Comparison of ENCODE assay signal across 14 mouse cellular contexts in the genomic region with DNA sequence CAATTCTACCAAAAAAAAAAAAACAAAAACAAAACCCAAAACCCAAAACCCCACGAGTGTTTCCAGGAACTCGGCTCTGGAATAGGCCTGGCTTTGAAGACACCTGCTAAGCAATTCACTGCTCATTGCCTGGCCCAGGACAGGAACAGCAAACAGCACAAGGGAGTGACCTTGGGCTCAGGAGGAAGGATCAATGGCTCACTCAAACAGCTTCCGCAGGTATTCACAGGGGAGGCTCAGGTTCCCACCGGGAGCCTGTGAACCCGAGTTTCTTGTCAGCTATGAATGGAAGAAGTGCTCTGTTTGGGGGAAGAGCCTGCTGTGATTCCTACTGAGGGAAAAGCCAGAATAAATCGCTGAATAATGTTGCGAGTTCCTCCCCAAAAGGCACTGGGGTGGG.
"Had no signal": no experiment of that assay in that cellular context is flagged by ENCODE, and none has a peak within 500 bp of the region (broad histone marks: within the 10 kb centered on the region; RNA-seq: fewer than 3 reads in every experiment).

No protein-coding gene starts in this region.

- H3K9ac ChIP-seq: limb, embryonic 15.5 days; liver, embryonic 12.5 days; lung, embryonic 14.5 days; neural tube, embryonic 15.5 days had no signal

- DNase-seq: kidney, postnatal 25 days; layer of hippocampus, adult 9-11 months; layer of hippocampus, postnatal 36 days; lung, embryonic 14.5 days; lung, postnatal 10 days; midbrain, embryonic 14.5 days; right cerebral cortex, adult 18-20 months; thymus, postnatal 4 days had no signal

- ATAC-seq: liver, embryonic 12.5 days had no signal

- H3K27me3 ChIP-seq: limb, embryonic 15.5 days; liver, embryonic 12.5 days; neural tube, embryonic 15.5 days had no signal

- H3K4me2 ChIP-seq: limb, embryonic 15.5 days; liver, embryonic 12.5 days; lung, embryonic 14.5 days; neural tube, embryonic 15.5 days had no signal

- H3K36me3 ChIP-seq: limb, embryonic 15.5 days; liver, embryonic 12.5 days; neural tube, embryonic 15.5 days had no signal

- H3K9me3 ChIP-seq: limb, embryonic 15.5 days; liver, embryonic 12.5 days; neural tube, embryonic 15.5 days had no signal

- H3K4me3 ChIP-seq: limb, embryonic 15.5 days; liver, embryonic 12.5 days; myocyte; neural tube, embryonic 15.5 days had no signal

- H3K4me1 ChIP-seq: liver, embryonic 12.5 days; neural tube, embryonic 15.5 days had no signal

- H3K27ac ChIP-seq: limb, embryonic 15.5 days; liver, embryonic 12.5 days; macrophage; neural tube, embryonic 15.5 days; stomach, postnatal 0 days had no signal
